Mouse (Mus musculus): ENCODE data around the gene Rassf4.
"Not testable (repeated sequence)": the region's sequence is repeated elsewhere in the genome, so short reads cannot be mapped to it uniquely, and the experiment has no call there.

Rassf4 gene

GRCm38 (mm10) chr6:116636581-116637235, 37.0 kb downstream of the Rassf4 start:
- no peak for DNase-seq (ENCODE audit: low read depth, low spot score)

DNA sequence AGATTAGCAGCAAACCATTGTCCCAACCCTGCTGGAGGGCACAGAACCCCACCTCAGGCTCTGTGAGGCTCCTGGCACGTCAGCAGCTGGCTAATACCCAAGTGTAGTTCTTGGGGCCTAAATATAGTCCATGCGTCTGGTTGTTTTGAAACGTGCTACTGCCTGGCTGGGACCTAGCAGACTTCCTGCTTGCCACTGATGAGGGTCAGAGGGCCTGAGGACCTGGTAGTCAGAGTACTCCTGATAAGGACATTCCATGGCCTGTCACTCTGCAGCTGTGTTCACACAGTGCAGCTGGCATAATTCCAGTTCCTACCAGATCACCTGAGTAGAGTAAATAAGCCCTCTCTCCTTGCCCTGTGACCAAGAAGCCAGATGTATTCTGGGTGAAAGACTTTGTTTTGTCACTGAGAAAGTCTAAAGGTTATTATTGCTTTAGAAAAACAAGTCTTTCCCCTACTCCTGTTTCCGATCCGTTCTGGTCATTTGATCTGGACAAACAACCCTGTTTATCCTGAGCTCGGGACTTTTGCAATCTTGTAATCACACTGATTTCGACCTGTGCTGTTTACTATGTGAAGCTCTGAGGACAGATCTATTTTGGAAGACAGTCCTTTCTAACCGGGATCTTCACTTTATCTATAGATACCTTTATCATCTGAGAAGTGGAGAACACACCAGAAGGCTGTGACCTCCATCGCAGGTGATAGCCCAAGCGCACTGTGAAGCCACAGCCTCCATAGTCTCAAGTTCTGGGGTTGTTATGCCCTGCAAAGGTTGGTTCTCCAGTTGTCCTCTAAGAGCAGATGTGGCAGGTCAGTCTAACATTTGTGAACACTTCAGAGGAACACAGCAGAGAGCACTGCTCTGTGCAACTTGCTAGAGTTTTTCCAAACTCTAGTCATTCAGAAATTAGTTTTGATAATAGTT, 38.2 kb downstream of the Rassf4 start:
- DNase-seq (ENCODE audit: low read depth, low spot score), result peak; percentile 30

- DNase-seq (ENCODE audit: low read depth, low spot score), result no peak
Observed at GRCm38 (mm10) chr6:116633741-116634695, 39.7 kb downstream of the Rassf4 start.

- DNase-seq (ENCODE audit: low read depth, low spot score), result peak; percentile 70
Observed at GRCm38 (mm10) chr6:116632129-116632528, 41.6 kb downstream of the Rassf4 start.

GRCm38 (mm10) chr6:116629766-116630165, 44.0 kb downstream of the Rassf4 start:
- no peak for DNase-seq (ENCODE audit: low read depth, low spot score)

DNA sequence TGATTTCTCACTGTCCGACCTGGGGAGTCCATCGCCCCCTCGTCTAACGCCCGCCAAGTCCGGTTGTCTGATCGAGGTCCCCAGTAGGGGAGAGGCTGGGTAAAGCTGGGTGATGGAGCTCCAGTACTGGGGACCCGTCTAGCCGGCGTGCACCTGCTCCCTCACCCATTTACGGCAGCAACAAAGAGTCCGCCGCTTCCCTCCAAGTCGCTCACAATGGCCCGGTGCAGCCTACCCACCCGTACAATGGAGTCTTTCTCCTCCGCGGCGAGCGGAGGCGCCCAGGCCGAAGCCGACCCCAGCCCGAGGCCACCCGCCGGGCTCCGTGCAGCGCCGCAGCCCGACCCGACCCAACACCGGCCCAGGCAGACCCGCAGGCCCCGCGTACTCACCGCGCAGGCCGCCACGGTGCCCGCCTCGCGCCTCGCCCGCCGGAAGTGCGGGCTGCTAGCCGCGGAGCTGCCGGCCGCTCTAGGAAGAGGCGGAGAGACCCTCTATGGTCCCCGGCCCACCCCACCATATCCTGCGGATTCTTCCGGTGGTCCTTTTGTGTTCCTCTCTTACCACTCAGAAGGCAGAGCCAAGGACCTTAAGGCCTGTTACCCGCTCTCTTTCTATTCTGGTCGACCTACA, 45.1 kb downstream of the Rassf4 start, which contains the start of gene Zfp422:
TSS of gene Zfp422 (minus strand) at position 461 of the 633 bp plus-strand sequence.
- DNase-seq (ENCODE audit: low read depth, low spot score), result peak; percentile 83

GRCm38 (mm10) chr6:116628095-116628494, 45.7 kb downstream of the Rassf4 start:
- no peak for DNase-seq (ENCODE audit: low read depth, low spot score)

DNA sequence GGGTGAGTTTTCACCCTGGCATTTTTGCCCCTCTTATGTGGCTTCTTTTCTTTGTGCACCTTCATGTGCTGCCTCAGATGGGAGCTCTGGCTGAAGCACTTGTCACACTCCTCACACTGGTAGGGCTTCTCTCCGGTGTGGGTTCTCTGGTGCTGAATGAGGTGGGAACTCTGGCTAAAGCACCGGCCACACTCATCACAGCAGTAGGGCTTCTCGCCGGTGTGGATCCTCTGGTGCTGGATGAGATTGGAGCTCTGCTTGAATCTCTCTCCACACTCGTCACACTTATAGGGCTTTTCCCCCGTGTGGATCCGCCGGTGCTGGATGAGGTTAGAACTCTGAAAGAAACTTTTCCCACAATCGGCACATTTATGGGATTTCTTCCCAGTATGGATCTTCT, 47.3 kb downstream of the Rassf4 start:
- not testable (repeated sequence) for DNase-seq (ENCODE audit: low read depth, low spot score)

- no peak for DNase-seq (ENCODE audit: low read depth, low spot score)
Observed at GRCm38 (mm10) chr6:116621318-116622023, 52.3 kb downstream of the Rassf4 start.

GRCm38 (mm10) chr6:116618073-116618472, 55.7 kb downstream of the Rassf4 start:
- no peak for DNase-seq (ENCODE audit: low read depth, low spot score)

- DNase-seq (ENCODE audit: low read depth, low spot score), result no peak
Observed at GRCm38 (mm10) chr6:116615719-116616118, 58.0 kb downstream of the Rassf4 start.

DNA sequence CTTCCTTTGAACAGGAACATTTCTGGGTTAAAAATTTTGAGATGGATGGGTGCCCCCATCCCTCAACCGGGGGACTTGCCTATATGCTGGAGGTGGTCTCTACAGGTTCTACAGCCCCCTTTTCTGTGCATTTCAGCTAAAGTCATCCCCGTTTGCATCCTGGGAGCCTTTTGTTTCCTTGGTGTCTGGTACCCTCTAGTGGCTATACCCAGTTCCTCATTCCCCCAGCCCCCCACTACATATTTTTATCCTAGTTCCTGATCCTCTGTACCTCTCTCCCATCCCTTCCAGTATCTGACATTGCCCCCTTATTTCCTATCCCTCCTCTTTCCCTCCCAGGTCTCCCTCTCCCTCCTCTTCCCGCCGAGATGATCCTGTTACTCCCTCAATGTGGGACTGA, 66.5 kb downstream of the Rassf4 start:
- no peak for DNase-seq (ENCODE audit: low read depth, low spot score)

GRCm38 (mm10) chr6:116600969-116601368, 72.8 kb downstream of the Rassf4 start:
- DNase-seq (ENCODE audit: low read depth, low spot score), result not testable (repeated sequence)

DNA sequence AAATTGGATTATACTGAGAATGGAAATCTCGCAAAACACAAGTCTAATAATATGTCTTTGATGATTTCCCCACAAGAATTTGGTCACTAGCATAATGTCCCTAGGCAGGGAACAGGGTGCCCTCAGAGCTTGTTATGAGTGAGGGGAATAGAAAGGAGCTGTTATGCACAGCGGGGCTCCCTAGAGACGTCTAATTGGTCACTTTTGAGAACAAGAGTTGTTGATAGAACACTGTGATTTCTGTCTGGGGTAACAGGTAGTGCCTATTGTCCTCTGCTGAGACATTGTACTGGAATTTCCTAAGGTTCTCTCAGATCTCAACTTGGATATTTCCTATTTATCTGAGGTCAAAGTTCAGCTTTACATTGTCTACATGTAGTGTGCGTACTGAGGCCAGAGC, 89.7 kb downstream of the Rassf4 start, which contains the start of gene Olfr215:
TSS of gene Olfr215 (minus strand) at position 101 of the 400 bp plus-strand sequence.
- no peak for DNase-seq (ENCODE audit: low read depth, low spot score)
